Mouse (Mus musculus): ENCODE data around the gene Dync1li1.

- no peak for TF ChIP-seq CTCF (IDR thresholded peaks at IDR 0.05; ENCODE audit: extremely low read depth, insufficient read depth, low read length)
- TF ChIP-seq POLR2A (IDR thresholded peaks at IDR 0.05; ENCODE audit: extremely low read depth, insufficient read depth, low read length), result no peak
Observed at GRCm38 (mm10) chr9:114697072-114697471, 8.5 kb downstream of the Dync1li1 start.

All from cortical plate, adult 2 months (tissue).